Mouse (Mus musculus) hindbrain, embryonic 12.5 days (tissue): ENCODE results near the gene Lrrc7. TPM values are rescaled to one million over a fixed set of nuclear protein-coding genes. Genes with fewer than 3 reads are reported as not detected.

Experiments used
- ATAC-seq: fragments of 200-750 bp; cut with Nextera tagmentation; 2 replicates; pipeline ENCODE4 v1.8.0; 2017; ENCODE audit warnings: moderate TSS enrichment; ENCODE audit not compliant: low FRiP score
- H3K27ac ChIP-seq: fragments of 300-500 bp; sonication (generic); 2 replicates; pipeline ENCODE4 v1.5.1; 2016; ENCODE audit warnings: mild to moderate bottlenecking
- H3K27me3 ChIP-seq: fragments of 300-500 bp; sonication (generic); 2 replicates; pipeline ENCODE4 v1.6.1; 2016; ENCODE audit warnings: mild to moderate bottlenecking
- H3K36me3 ChIP-seq: fragments of 300-500 bp; sonication (generic); 2 replicates; pipeline ENCODE4 v1.6.1; 2016; ENCODE audit warnings: mild to moderate bottlenecking
- H3K4me1 ChIP-seq: fragments of 300-500 bp; sonication (generic); 2 replicates; pipeline ENCODE4 v1.6.1; 2016
- H3K4me2 ChIP-seq: fragments of 300-500 bp; sonication (generic); replicated peaks from 2 replicates; pipeline ENCODE4 v1.6.1; 2016; ENCODE audit warnings: mild to moderate bottlenecking
- H3K4me3 ChIP-seq: fragments of 300-500 bp; sonication (generic); 2 replicates; pipeline ENCODE4 v1.5.1; 2016; ENCODE audit warnings: mild to moderate bottlenecking
- H3K9ac ChIP-seq: fragments of 300-500 bp; sonication (generic); 2 replicates; pipeline ENCODE4 v1.6.1; 2016; ENCODE audit warnings: mild to moderate bottlenecking, moderate library complexity
- H3K9me3 ChIP-seq: fragments of 300-500 bp; sonication (generic); replicated peaks from 2 replicates; pipeline ENCODE4 v1.6.1; 2016; ENCODE audit warnings: mild to moderate bottlenecking
- WGBS: fragments of 180-500 bp; shearing (Covaris S2); methylation state at CpG from one replicate; pipeline ENCODE4 v1.1.7; 2016; 5-methylcytosine and 5-hydroxymethylcytosine counted together
- polyA plus RNA-seq: library from polyadenylated mRNA; unstranded; fragments of >200 nt; fragmentation: Nextera tagmentation; extraction: Ambion mirVana; gene quantifications from 2 replicates; pipeline ENCODE4 v1.2.1, GENCODE M21; 2016

The Lrrc7 gene
- polyA plus RNA-seq, 1 experiment from 2014 or later = 4.3 TPM

DNA sequence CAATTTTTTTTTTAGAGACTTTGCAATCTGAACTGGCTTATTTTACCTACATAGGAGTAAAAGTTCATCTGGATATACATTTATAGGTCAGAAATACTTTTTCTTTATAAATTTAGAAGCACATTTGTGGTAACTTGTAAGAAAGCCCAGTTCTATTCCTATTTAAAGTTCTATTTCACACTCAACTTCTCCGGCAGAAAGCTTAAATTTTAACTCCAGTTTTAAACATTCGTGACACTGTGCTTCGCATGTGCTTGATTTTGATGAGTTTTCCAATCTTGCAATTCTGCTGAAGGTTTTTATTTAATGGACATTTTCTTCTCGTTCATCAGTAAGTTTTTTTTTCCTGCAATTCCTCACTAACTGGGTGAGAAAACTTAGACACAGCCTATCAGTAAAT lies 205.8 kb downstream of the Lrrc7 start:
- Histone ChIP-seq H3K36me3 (no peaks in the 10 kb centered on the region), H3K27ac (no peak overlapping the region), H3K9me3 (no peaks in the 10 kb centered on the region), H3K4me1 (no peaks in the 10 kb centered on the region), H3K9ac (no peak overlapping the region), H3K4me3 (no peak overlapping the region), H3K27me3 (no peaks in the 10 kb centered on the region), H3K4me2 (no peak overlapping the region)
- WGBS = 92% methylated on average over 4 of the region's 4 CpGs
- ATAC-seq = no peak

DNA sequence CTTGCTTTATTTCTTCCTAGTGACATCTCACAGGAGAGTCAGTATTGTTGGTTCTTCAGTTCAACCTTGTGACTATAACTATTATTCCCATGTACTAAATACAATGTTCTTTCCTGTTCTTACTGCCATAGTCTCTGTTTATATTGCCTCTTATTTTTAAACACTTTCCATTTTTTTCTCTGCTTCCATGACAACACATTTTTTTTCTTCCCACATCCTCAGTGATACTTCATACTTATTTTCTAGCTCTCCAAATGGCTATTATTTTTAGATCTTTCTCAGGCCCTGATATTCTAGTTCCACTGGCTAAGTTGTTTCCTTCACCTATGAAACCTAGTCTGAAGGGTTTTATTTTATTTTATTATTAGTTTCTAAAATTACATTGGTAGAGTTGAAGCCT lies 221.2 kb downstream of the Lrrc7 start:
- Histone ChIP-seq H3K36me3 (no peaks in the 10 kb centered on the region), H3K9me3 (no peaks in the 10 kb centered on the region), H3K9ac (no peak overlapping the region), H3K4me3 (no peak overlapping the region), H3K27ac (no peak overlapping the region), H3K4me2 (no peak overlapping the region), H3K27me3 (no peaks in the 10 kb centered on the region), H3K4me1 (no peaks in the 10 kb centered on the region)
- no peak for ATAC-seq

DNA sequence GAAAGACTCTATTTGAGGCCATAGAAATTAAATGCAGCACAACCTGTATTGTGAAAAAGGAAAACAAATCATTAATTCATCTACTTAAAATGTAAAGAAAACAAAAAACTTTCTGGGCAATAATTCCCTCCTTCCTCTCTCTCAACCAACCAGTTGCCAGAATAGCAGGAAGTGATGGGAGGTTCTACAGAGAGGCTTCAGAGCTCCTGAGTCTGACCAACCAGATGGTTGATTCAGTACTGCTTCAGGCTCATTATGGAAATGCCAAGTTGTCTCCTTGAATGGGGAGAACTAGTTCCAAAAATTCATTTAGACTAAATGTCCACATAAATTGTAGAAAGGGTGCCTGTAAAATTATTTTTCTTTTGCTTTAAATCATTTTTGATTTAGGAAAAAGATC lies 231.9 kb downstream of the Lrrc7 start:
- Histone ChIP-seq H3K27me3 (no peaks in the 10 kb centered on the region), H3K9ac (no peak overlapping the region), H3K36me3 (no peaks in the 10 kb centered on the region), H3K4me1 (no peaks in the 10 kb centered on the region), H3K4me3 (no peak overlapping the region), H3K27ac (no peak overlapping the region), H3K9me3 (no peaks in the 10 kb centered on the region), H3K4me2 (no peak overlapping the region)
- no peak for ATAC-seq

DNA sequence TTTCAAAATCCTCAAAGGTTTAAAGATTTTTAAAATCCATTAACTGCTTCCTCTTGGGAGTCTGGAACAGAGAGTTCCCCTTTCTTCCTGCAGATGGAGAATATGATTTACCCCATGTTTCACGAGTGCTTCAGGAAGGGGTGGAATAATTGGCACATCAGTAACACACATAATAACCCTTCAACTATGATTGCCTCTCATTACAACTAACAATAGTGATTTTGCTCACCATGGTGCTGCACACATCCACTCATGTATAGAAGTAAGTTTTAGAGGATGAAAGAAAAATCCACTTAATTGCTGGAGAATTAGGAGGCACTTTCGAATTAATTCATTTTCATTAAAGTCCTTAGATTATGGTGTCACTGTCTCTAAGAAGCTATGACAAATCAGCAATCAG lies 251.6 kb downstream of the Lrrc7 start:
- WGBS = 62% methylated on average over 2 of the region's 2 CpGs

DNA sequence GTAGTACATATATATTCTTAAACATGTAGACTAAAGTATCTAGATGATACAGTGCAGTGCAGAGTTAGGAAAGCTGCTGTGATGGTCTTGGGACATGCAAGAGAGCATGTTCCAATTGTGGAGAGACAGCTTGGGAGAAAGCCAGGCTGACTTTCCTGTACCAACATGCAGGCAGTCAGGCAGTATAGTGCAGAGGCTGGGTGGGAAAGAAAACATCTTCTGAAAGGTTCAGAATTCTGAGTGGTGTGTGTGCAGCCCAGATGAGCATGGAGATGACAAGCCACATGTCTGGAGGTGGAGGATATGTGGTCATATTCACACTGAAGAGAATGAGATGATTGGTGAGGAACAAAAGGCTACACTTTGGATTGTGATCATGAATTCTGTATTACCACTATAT lies 254.6 kb downstream of the Lrrc7 start:
- no peak overlapping the region for H3K4me3 ChIP-seq
- no peak for ATAC-seq
- H3K9ac ChIP-seq = no peak overlapping the region
- no peaks in the 10 kb centered on the region for H3K27me3 ChIP-seq
- no peaks in the 10 kb centered on the region for H3K4me1 ChIP-seq
- no peaks in the 10 kb centered on the region for H3K36me3 ChIP-seq
- no peak overlapping the region for H3K27ac ChIP-seq
- H3K4me2 ChIP-seq = no peak overlapping the region
- no peaks in the 10 kb centered on the region for H3K9me3 ChIP-seq

More for the DNA sequence above, 251.6 kb downstream of the Lrrc7 start:
- Histone ChIP-seq H3K36me3 (no peaks in the 10 kb centered on the region), H3K27ac (no peak overlapping the region), H3K4me3 (no peak overlapping the region), H3K27me3 (no peaks in the 10 kb centered on the region), H3K4me1 (no peaks in the 10 kb centered on the region), H3K9ac (no peak overlapping the region), H3K4me2 (no peak overlapping the region), H3K9me3 (no peaks in the 10 kb centered on the region)
- no peak for ATAC-seq

DNA sequence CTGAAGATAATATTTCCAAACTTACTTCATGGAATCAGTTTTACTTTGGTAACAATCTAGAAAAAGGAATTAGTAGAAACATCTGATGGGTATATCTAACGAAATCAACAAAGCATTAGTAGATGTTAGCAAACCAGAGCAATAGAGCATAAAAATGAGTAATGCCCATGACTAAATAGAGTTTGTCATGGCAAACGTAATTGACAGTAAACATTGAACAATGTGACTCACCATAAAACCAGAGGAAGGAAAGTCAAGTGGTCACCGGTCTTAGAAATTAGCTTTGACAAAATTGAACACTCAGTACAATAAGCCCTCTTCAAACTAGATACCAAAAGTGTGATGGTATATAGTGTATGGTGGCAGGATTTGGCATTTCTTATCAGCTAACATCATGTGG lies 263.3 kb downstream of the Lrrc7 start:
- ATAC-seq = no peak

DNA sequence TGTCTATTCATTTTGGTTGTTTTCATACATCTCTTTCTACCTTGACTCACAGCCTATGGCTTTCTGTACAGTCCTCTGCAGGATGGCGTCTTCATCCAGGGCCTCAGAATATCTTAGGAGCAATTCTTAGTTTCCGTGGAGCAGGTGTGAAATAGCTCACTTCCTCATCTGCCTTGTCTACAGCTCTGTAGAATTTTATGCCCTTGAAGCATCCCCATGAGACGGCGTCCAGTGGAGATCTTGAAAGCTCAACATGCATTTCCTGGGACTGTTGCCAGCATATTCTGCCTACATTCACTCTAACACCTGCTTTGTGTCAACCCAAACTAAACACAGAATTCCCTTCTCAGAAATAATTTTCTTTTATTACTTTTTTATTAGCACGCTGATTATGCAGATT lies 267.0 kb downstream of the Lrrc7 start:
- H3K27ac ChIP-seq = no peak overlapping the region
- H3K27me3 ChIP-seq = no peaks in the 10 kb centered on the region
- no peaks in the 10 kb centered on the region for H3K36me3 ChIP-seq
- no peak overlapping the region for H3K4me2 ChIP-seq
- H3K4me1 ChIP-seq = no peaks in the 10 kb centered on the region
- H3K9me3 ChIP-seq = no peaks in the 10 kb centered on the region
- no peak overlapping the region for H3K4me3 ChIP-seq
- 80% methylated on average over 5 of the region's 5 CpGs for WGBS
- ATAC-seq = no peak
- no peak overlapping the region for H3K9ac ChIP-seq

More for the DNA sequence above, 263.3 kb downstream of the Lrrc7 start:
- Histone ChIP-seq H3K4me1 (no peaks in the 10 kb centered on the region), H3K27ac (no peak overlapping the region), H3K4me2 (no peak overlapping the region), H3K27me3 (no peaks in the 10 kb centered on the region), H3K9ac (no peak overlapping the region), H3K36me3 (no peaks in the 10 kb centered on the region), H3K4me3 (no peak overlapping the region), H3K9me3 (no peaks in the 10 kb centered on the region)
- 87% methylated on average over 3 of the region's 3 CpGs for WGBS

DNA sequence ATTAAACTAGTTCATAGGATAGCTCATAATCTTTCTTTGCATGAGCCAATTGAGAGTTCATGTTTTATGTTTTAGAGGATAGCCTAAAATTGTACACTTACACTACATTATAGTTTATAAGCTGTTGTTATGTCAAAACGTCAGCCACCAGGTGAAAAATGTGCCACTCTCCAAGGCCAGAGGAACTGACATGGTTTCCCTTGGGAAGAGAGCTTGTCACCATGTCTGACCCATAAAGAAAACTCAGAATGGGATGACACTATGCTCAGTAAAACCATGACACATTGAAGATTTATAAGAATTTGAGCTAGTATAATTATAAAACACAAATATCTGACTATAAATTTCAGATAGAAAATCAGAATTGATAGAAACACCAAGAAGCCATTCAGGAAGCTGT lies 277.6 kb downstream of the Lrrc7 start:
- no peaks in the 10 kb centered on the region for H3K4me1 ChIP-seq
- no peaks in the 10 kb centered on the region for H3K9me3 ChIP-seq
- H3K27ac ChIP-seq = no peak overlapping the region
- H3K9ac ChIP-seq = no peak overlapping the region
- no peak overlapping the region for H3K4me3 ChIP-seq
- H3K36me3 ChIP-seq = no peaks in the 10 kb centered on the region
- no peak overlapping the region for H3K4me2 ChIP-seq
- ATAC-seq = no peak
- 61% methylated on average over 1 of the region's 1 CpGs for WGBS
- no peaks in the 10 kb centered on the region for H3K27me3 ChIP-seq

DNA sequence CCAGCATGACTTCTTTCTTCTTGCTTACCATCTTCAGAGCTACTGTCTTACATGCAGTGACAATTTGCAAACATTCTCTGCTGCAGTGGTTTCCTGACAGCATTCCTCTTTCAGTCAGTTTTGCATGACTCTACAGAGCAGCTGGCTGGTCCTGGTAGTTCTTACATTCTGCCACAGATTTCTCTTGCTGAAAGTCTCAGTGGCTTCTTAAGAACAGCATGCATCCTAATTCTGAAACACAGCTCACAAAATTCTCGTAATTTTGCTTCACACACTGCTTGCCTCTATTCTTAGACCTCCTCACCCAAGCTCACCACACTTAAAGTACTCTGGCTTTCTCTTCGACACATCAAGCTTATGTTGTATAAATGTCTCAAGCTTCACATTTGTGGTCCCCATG lies 283.4 kb downstream of the Lrrc7 start:
- H3K4me3 ChIP-seq = no peak overlapping the region
- H3K4me2 ChIP-seq = no peak overlapping the region
- ATAC-seq = no peak
- no peaks in the 10 kb centered on the region for H3K36me3 ChIP-seq
- no peak overlapping the region for H3K9ac ChIP-seq
- H3K27me3 ChIP-seq = no peaks in the 10 kb centered on the region
- WGBS = 83% methylated on average over 2 of the region's 2 CpGs
- H3K4me1 ChIP-seq = no peaks in the 10 kb centered on the region
- no peak overlapping the region for H3K27ac ChIP-seq
- H3K9me3 ChIP-seq = no peaks in the 10 kb centered on the region

DNA sequence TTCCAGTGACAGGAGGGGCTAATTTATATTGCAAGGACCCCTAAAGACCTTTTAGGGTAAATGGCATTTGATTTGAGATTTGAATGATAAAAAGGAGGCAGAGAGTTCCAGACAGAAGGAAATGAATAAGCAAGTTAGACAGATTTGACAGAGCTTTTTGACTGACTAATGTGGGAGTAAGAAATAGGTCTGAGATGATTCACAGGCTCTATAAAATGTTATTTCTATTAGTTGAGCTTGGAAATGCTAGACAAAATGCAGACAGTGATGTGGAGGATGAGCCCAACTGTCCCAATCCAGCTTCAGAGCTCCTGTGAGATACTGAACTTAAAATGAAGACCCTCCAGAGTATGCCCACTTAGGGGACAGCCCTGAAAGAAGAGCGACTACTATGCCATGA lies 289.3 kb downstream of the Lrrc7 start:
- no peaks in the 10 kb centered on the region for H3K4me1 ChIP-seq
- no peak overlapping the region for H3K4me3 ChIP-seq
- H3K36me3 ChIP-seq = no peaks in the 10 kb centered on the region
- H3K27ac ChIP-seq = no peak overlapping the region
- H3K9ac ChIP-seq = no peak overlapping the region
- H3K27me3 ChIP-seq = no peaks in the 10 kb centered on the region
- WGBS = 96% methylated on average over 1 of the region's 1 CpGs
- H3K9me3 ChIP-seq = no peaks in the 10 kb centered on the region
- H3K4me2 ChIP-seq = no peak overlapping the region
- no peak for ATAC-seq

DNA sequence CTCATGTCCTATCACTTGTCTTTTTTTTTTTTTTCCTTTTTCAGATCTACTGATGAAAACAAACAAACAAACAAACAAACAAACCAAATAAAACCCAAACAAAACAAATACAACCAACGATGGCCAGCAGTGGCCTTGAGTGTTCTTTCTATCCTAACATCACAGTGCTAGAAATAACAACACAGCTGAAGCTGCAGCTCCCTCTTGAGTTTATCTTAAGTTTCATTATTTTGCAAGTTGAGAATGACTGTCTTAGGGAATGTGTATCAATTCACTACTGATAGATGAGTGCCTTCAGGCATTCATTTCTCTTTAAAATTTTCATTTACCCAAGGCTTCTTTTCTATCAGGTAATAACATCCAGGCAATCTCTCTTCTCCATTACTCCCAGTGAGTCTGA lies 291.1 kb downstream of the Lrrc7 start:
- 79% methylated on average over 1 of the region's 1 CpGs for WGBS
- Histone ChIP-seq H3K9me3 (no peaks in the 10 kb centered on the region), H3K4me1 (no peaks in the 10 kb centered on the region), H3K27me3 (no peaks in the 10 kb centered on the region), H3K4me3 (no peak overlapping the region), H3K27ac (no peak overlapping the region), H3K36me3 (no peaks in the 10 kb centered on the region), H3K9ac (no peak overlapping the region), H3K4me2 (no peak overlapping the region)
- no peak for ATAC-seq

DNA sequence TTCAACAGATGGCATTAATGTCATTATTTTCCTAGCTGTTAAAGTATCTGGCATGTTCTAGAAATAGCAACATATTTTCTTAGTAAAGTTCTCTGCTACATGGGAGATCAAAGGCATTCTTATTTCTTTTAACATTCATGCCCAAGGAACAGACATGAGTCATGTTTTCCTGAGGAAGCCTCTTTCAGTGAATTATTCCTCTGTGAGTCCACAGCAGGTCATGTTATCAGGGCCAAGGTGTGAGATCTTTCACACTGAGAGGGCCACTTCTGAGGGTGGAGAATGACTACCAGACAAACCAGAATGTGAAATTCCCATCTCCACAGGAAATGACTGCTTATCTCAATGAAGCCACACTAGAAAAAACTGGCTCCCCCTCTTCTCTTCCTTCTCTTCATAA lies 309.4 kb downstream of the Lrrc7 start:
- Histone ChIP-seq H3K27ac (no peak overlapping the region), H3K4me1 (no peaks in the 10 kb centered on the region), H3K9me3 (no peaks in the 10 kb centered on the region), H3K4me3 (no peak overlapping the region), H3K4me2 (no peak overlapping the region), H3K27me3 (no peaks in the 10 kb centered on the region), H3K9ac (no peak overlapping the region), H3K36me3 (no peaks in the 10 kb centered on the region)
- no peak for ATAC-seq

DNA sequence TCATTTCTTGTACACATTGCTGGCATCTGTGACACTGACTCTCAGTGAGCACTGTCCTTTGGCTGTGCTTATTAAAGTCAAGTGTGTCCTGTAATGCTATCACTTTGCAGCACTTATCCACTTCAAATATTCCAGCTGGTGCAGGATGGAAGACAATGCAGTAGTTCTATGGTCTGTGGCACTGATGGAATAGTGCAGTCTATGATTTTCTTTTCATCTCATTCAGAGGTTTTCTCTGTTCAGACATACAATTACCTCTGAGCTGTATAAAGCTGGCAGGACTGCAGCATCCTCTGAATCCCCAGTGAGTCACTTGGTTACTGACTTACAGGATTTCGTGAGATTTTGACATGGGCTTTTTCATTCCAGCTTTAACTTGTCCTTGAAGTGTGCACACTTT lies 314.3 kb downstream of the Lrrc7 start:
- no peak for ATAC-seq
- Histone ChIP-seq H3K4me2 (no peak overlapping the region), H3K36me3 (no peaks in the 10 kb centered on the region), H3K27ac (no peak overlapping the region), H3K9me3 (no peaks in the 10 kb centered on the region), H3K9ac (no peak overlapping the region), H3K4me1 (no peaks in the 10 kb centered on the region), H3K27me3 (no peaks in the 10 kb centered on the region), H3K4me3 (no peak overlapping the region)
- WGBS = 85% methylated on average over 1 of the region's 1 CpGs

DNA sequence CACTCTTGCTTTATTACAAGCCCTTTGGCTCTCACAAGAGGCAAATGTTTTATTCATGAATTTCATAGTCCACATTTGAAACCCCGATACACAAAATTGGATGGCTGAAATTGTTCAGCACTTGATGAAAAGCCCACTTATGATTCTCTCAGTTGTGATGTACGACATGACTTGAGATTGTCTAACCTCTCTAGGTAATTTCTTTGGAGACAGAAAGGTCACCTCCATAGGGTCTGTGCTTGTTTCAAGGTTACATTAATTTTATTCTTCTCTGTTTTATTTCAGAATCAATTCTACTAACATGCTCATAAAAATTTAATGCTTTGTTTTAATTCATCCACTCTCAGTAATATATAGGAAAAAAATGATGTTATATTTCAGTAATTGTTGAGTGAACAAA lies 351.4 kb downstream of the Lrrc7 start:
- WGBS = 73% methylated on average over 2 of the region's 2 CpGs
- H3K36me3 ChIP-seq = no peaks in the 10 kb centered on the region
- H3K4me1 ChIP-seq = 0 out of 2 replicates have a peak, but pooled peaks cover 2% of the 10 kb centered on the region
- H3K4me3 ChIP-seq = no peak overlapping the region
- H3K9me3 ChIP-seq = no peaks in the 10 kb centered on the region
- H3K9ac ChIP-seq = no peak overlapping the region
- H3K27me3 ChIP-seq = no peaks in the 10 kb centered on the region
- no peak overlapping the region for H3K4me2 ChIP-seq
- no peak overlapping the region for H3K27ac ChIP-seq
- ATAC-seq = 0 out of 2 replicates have a peak, but pooled peaks have one; percentile 41
